Mouse (Mus musculus) heart, postnatal 0 days (tissue): ENCODE measurements at regions not wholly inside any gene's neighbourhood (a gene's known extent, or its start where the extent isn't known, plus 50 kb on each side); places are given as distances from the start of the nearest gene placed in this dataset.

Experiments
- CTCF ChIP-seq: IDR thresholded peaks from 2 replicates; pipeline ENCODE4 v1.5.1; 2016; ENCODE audit warnings: antibody characterized with exemption, control low read depth, low read depth
- EP300 ChIP-seq: IDR thresholded peaks from 2 replicates; pipeline ENCODE4 v1.6.1; 2016; ENCODE audit warnings: antibody characterized with exemption, low read depth

DNA sequence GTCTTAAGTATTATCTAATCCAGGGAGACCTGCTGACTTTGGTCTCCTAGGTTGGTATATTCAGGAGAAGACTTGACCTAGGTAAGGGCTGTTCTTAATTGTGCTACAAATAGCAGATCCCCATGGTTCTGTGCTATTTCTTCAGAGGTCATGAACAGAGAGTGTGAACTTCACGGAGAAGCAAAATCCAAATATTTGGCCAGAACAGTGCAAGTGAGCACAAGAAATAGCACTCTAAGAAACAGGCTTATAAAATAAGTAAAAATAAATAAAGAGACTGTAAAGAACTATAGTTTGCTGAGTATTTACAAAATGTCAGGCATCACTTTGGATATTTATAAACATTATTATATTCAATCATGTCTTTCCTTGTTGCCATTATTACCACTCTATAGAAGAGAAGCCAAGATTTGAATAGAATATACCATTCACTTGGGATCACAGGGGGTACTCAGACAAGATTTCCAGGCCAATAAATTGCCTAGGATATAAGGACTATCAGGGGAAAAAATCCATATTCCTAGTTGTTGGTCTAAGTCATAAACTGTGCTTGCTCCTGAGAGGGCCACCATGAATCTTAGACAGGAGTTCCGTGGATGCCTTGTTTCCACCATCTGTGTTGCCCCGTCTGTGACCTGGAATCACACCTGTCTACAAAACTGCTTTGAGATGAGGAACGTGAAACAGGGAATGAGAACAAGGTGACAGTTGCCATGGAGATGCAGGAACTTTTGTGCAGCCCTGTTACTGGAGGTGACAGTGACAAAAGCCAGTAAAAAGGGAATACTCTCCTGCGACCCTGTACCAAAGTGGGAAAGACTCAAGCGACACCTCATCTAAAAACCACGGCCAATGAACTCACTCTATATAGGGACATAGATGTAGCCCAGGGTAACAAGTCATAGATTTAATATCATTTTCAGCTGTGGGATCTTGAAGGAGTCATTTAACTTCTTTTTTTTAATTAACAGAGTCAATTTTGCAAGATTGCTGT is 209.3 kb upstream of the Tlr4 start:
- no peak for TF ChIP-seq EP300
- TF ChIP-seq CTCF = no peak
